Mouse (Mus musculus): Measurements from ENCODE around the gene Lyl1. TPM values are rescaled to one million over a fixed set of nuclear protein-coding genes. Genes with fewer than 3 reads are reported as not detected.

Lyl1 gene
- polyA plus RNA-seq, 1 experiment from 2014 or later = 3.6 TPM

DNA sequence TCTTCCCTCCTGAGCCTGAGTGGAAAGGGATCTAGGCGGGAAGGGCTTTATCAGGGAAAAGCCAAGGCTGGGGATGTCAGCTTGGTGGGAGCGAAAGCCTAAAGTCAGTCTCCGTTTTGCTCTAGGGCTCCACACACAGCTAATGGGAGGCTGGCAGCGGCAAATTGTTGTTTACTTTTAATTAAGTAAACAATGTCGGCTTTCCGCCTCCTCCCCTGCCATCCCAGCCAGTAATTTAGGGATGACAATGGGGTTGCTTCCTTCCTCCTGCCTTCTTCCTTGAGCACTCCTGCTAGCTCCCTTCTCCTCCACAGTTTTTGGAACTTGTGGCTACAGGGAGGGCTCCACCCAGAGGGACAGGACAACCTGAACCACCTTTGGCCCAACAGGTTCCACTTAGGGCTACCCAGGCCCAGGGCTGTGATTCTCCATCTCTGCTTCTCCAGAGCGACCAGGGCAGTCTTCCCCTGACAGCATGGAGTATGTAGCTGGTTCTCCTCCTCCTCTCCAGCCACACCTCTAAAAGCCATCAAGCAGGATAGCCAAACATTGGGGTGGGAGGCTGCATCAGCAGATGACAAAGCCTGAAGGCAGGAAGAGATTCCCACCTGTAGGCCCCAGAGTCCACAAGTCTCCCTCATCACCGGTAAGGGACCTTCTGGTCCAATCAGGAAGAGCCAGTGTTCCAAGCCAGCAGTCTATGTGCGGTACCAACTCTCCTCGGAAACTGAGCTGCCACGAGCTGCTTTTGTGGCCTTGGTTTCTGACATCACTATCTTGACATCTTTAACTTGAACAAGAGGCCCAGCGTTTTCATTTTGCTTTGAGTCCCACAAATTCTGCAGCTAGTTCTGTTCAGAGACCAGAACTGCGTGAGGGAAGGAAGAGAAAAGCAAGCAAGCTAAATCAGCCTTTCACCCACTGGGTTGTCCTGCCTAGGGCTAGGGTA lies 39.9 kb downstream of the Lyl1 start:
- H3K36me3 ChIP-seq = no peaks in the 10 kb centered on the region
- no peak for ATAC-seq (ENCODE audit: low read depth)
- H3K4me1 ChIP-seq (replicated peaks) = peaks cover 99% of the 10 kb centered on the region
- no peak overlapping the region for H3K4me3 ChIP-seq
- H3K9ac ChIP-seq = peak overlapping the region; percentile 49; the same call in 1 of the 2 replicates
- 30% methylated on average over 13 of the region's 13 CpGs for WGBS
- no peak overlapping the region for H3K4me2 ChIP-seq
- H3K27ac ChIP-seq (replicated peaks) = peak overlapping the region; percentile 83
- H3K27me3 ChIP-seq = peaks cover 99% of the 10 kb centered on the region
- H3K9me3 ChIP-seq = no peaks in the 10 kb centered on the region

DNA sequence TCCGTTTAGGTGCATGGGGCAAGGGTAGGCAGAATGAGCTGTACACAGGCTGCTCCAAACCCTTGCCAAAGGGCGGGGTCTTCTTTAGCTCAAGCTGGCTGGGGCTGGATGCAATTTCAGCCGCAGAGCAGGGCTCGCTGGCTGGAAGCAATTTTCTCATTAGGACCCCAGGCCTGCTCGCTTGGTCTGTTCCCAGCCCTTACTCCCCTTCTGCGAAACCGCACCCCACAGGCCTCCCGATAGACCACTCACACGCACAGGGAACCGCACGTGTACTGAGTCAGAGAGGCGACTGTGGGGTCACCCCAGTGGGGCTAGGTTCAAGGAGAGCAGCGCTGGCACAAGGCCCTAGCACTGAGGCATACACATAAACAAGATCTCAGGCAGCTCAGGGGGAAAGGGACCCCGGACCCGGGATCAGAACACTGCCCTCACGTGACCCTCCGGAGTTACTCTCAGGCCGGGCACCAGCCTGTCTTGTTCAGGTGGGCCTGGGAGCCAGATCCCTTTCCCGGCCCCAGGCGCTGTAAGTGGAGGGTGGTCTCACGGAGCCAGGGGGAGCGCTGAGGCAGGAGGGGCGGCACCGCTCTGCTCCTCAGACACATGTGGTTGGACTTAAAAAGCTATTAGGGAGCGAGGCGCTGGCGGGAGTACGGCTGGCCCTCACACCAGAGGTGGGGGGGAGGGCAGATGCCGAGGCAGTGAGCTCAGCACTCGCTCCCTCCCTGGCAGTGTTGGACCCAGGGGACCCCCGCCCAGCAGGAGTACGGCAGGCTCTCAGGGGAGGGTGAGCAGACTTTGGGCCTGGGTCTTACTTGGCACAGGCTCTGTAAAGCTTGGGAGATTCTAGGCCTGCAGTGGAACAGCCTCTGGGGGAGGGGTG lies 41.2 kb downstream of the Lyl1 start:
- Histone ChIP-seq H3K4me2 (peak overlapping the region; percentile 37), H3K4me3 (no peak overlapping the region), H3K9me3 (no peaks in the 10 kb centered on the region), H3K36me3 (no peaks in the 10 kb centered on the region), H3K4me1 (replicated peaks) (peaks cover 100% of the 10 kb centered on the region), H3K9ac (peak overlapping the region; percentile 49), H3K27ac (replicated peaks) (peak overlapping the region; percentile 83), H3K27me3 (peaks cover 99% of the 10 kb centered on the region)
- WGBS = 2% methylated on average over 32 of the region's 32 CpGs
- ATAC-seq (ENCODE audit: low read depth) = peak; percentile 51

DNA sequence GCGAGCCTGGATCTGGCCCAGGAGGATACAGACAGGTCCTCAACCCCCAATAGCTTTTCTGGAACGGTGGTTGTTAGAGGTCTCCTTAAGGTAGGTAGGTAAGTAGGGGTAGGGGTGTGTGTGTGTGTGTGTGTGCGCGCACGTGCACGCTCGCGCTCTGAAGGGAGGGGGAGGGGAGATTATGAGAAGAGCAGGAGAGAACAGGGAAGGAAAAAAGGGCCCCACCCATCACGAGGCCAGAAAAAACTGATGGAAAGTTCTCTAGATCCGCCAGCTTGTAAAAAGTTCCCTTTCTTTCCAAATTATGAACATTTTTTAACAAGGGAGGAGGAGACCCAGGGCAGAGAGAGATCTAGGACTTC lies 41.8 kb downstream of the Lyl1 start:
- Histone ChIP-seq H3K4me3 (no peak overlapping the region), H3K4me1 (replicated peaks) (peaks cover 98% of the 10 kb centered on the region), H3K27me3 (peaks cover 98% of the 10 kb centered on the region), H3K27ac (replicated peaks) (peak overlapping the region; percentile 83), H3K9ac (peak overlapping the region; percentile 49), H3K4me2 (peak overlapping the region; percentile 37), H3K9me3 (no peaks in the 10 kb centered on the region), H3K36me3 (no peaks in the 10 kb centered on the region)
- no peak; the same call in 1 of the 2 replicates for ATAC-seq (ENCODE audit: low read depth)
- 9% methylated on average over 10 of the region's 10 CpGs for WGBS

DNA sequence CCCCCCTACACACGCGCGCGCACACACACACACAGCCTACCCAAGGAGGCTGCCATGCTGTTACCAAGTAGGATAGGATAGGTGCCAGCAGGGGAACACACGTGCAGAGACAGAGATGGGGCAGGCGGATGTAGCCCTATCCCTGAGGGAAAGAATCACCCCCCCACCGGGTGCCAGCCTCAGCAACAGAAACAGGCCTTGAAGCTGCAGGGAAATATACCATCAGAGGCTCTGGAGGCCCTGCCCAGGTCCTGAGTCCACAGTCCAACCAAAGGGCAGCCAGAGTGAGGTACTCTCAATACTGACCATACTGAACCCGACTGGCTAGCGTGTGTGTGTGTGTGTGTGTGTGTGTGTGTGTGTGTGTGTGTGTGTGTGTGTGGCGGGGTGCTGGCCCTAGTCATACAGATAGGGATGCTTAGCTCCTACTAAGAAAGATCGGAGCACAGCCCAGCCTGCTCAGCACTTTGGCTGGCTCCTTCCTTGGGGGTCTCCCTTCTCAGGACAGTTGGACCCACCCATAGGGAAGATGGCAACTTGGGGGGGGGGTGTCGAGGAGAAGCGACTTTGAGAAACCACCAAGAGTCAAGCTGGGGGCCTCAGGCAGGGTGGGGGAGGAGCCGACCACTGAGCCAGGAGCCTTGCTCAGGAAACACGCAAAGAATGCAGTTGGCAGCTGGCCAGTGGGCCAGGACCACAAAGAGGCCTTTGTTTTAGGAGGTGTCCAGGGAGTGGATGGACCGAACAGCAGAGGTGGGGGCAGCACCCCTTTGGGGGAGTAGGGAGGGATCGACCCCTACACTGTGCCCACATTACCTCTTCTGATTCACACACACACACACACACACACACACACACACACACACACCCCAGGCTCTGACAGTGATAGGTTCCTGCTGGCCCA lies 42.5 kb downstream of the Lyl1 start:
- no peaks in the 10 kb centered on the region for H3K36me3 ChIP-seq
- peaks cover 91% of the 10 kb centered on the region for H3K4me1 ChIP-seq (replicated peaks)
- peak overlapping the region; percentile 83 for H3K27ac ChIP-seq (replicated peaks)
- no peaks in the 10 kb centered on the region for H3K9me3 ChIP-seq
- peak overlapping the region; percentile 26 for H3K4me2 ChIP-seq
- H3K4me3 ChIP-seq = no peak overlapping the region
- peak overlapping the region; percentile 34; the same call in 1 of the 2 replicates for H3K9ac ChIP-seq
- 7% methylated on average over 16 of the region's 17 CpGs for WGBS
- ATAC-seq (ENCODE audit: low read depth) = peak; percentile 67
- H3K27me3 ChIP-seq = peaks cover 98% of the 10 kb centered on the region

DNA sequence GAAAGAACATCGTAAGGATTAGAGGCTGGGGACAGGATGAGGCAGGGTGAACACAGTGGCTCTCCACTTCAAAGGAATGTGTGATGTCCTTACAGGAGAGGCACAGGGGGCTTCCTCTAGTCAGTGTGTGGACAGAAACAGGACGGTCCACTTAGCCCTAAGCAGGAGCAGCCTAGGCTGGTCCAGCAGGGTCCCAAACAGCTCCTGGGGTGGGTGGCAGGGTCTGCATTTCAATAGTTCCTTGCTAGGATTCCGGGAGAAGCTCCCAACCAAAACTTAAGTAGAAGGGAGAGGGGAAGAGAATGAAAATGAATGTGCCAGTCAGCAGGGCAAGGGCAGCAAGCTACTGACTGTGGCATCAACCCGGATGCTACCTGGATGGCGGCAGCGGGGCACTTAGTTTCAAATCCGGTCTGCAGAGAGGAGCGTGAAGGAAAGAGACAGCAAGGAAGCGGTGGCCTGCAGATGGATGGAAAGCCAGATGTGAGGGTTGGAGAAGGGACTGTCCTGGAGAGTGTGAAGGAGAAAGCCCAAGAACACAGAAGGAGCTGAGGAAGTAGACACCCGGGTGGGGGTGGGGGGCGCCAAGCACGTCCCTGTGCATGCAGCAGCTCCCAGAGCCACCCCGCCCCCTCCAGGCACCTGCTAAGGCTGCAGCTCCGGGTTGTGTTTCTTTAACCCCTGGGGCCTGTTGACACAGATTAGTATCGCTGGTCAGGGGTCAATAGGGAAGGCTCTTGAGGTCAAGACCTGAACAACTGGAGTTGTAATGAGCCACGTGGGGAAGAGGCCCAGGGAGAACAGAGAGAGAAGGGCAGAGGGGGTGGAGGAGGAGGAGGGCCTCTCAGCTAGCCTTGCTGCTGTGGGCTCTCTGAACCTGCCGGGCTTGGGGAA lies 44.0 kb downstream of the Lyl1 start:
- ATAC-seq (ENCODE audit: low read depth) = no peak
- Histone ChIP-seq H3K4me3 (no peak overlapping the region), H3K9ac (peak overlapping the region; percentile 45), H3K27ac (replicated peaks) (peak overlapping the region; percentile 83), H3K4me2 (peak overlapping the region; percentile 9; the same call in 1 of the 2 replicates), H3K36me3 (no peaks in the 10 kb centered on the region), H3K27me3 (peaks cover 98% of the 10 kb centered on the region), H3K9me3 (no peaks in the 10 kb centered on the region), H3K4me1 (replicated peaks) (peaks cover 84% of the 10 kb centered on the region)
- WGBS = 3% methylated on average over 17 of the region's 17 CpGs

DNA sequence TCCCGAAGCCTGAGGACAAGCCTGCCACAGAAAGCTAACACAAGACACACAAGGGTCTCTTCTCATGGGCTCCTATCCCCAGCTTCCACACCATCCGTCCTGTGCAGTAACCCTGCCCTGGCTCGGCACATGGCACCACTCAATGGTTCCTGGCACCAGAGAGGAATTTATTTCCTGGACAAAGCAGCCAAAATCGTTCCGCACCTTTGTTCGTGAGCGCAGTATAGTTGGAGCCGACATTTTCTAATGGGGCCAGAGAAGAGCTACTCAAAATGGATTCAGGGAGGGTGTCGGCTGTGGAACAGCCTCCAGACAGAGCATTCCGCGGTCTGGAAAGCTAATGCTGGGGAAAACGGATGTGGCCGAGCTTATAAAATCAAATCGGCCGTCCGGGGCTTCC lies 48.3 kb downstream of the Lyl1 start:
- ATAC-seq (ENCODE audit: low read depth) = no peak
- H3K36me3 ChIP-seq = 0 out of 2 replicates have a peak, but pooled peaks cover 3% of the 10 kb centered on the region
- peaks cover 98% of the 10 kb centered on the region for H3K27me3 ChIP-seq
- H3K27ac ChIP-seq (replicated peaks) = peak overlapping the region; percentile 65
- H3K9ac ChIP-seq = peak overlapping the region; percentile 34; the same call in 1 of the 2 replicates
- H3K4me2 ChIP-seq = no peak overlapping the region
- 70% methylated on average over 16 of the region's 16 CpGs for WGBS
- H3K4me1 ChIP-seq (replicated peaks) = peaks cover 76% of the 10 kb centered on the region
- H3K4me3 ChIP-seq = no peak overlapping the region
- H3K9me3 ChIP-seq = no peaks in the 10 kb centered on the region

DNA sequence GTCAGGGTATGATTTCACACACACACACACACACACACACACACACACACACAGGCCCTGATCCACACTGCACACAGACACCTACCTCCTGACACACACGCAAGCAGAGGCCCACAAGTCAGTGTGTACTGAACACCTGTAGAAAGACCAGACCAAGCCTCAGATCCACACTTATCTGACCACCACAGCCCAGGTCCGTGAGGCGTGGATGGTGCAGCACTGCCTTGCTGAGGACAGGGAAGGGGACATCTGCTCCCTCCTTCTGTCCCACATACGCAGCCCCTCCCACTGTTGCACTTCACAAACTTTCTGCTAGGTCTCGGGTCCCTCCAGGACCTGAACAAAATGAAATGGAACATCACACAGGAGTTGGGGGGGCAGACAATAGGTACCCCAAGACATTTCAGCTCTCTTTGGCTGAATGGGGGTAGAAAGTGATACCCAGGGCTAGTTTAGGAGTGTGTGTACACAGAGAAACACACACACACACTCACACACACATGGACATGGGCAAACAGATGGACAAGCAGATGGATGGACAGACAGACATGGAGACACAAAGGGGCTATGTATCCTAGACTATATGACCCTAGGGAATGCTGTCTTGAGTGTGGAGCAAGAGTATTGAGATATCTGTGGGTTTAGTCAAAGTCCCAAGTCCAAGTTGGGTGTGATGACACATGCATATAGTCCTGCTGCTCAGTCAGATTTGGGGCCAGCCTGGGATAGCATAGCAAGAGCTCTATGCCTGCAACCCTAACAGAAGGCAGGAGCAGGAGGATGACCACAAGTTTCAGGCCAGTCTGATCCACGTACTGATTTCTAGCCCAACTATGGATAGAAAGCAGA lies 51.7 kb downstream of the Lyl1 start:
- Histone ChIP-seq H3K4me3 (no peak overlapping the region), H3K36me3 (peaks cover 7% of the 10 kb centered on the region), H3K9me3 (no peaks in the 10 kb centered on the region), H3K27me3 (peaks cover 91% of the 10 kb centered on the region), H3K9ac (no peak overlapping the region), H3K4me2 (no peak overlapping the region), H3K4me1 (replicated peaks) (peaks cover 51% of the 10 kb centered on the region), H3K27ac (replicated peaks) (no peak overlapping the region)
- 72% methylated on average over 6 of the region's 6 CpGs for WGBS
- no peak for ATAC-seq (ENCODE audit: low read depth)

Other genes with a start within 250 kb of the Lyl1 start
- 32.5 and 37.7 TPM in 2 replicates for gene Ier2, start 38.6 kb upstream of the Lyl1 start, polyA plus RNA-seq (2015; fragmentation: Nextera tagmentation; extraction: Ambion mirVana)
- gene Trmt1, start 15.2 kb upstream of the Lyl1 start, polyA plus RNA-seq (2015; fragmentation: Nextera tagmentation; extraction: Ambion mirVana) = 53.6 and 55.5 TPM in 2 replicates
- 14.1 and 15.1 TPM in 2 replicates for gene Nacc1, start 13.6 kb upstream of the Lyl1 start, polyA plus RNA-seq (2015; fragmentation: Nextera tagmentation; extraction: Ambion mirVana)
- gene G430095P16Rik, start 21.6 kb downstream of the Lyl1 start, polyA plus RNA-seq (2015; fragmentation: Nextera tagmentation; extraction: Ambion mirVana) = 1.4 and 2.2 TPM in 2 replicates
- 28.7 and 34.4 TPM in 2 replicates for gene Nfix, start 98.9 kb downstream of the Lyl1 start, polyA plus RNA-seq (2015; fragmentation: Nextera tagmentation; extraction: Ambion mirVana)
- 12.3 and 12.8 TPM in 2 replicates for gene Dand5, start 121.4 kb downstream of the Lyl1 start, polyA plus RNA-seq (2015; fragmentation: Nextera tagmentation; extraction: Ambion mirVana)
- gene Gadd45gip1, start 130.1 kb downstream of the Lyl1 start, polyA plus RNA-seq (2015; fragmentation: Nextera tagmentation; extraction: Ambion mirVana) = 35.1 and 39.8 TPM in 2 replicates
- gene Rad23a, start 139.2 kb downstream of the Lyl1 start, polyA plus RNA-seq (2015; fragmentation: Nextera tagmentation; extraction: Ambion mirVana) = 69.9 and 74.2 TPM in 2 replicates
- gene Calr, start 145.5 kb downstream of the Lyl1 start, polyA plus RNA-seq (2015; fragmentation: Nextera tagmentation; extraction: Ambion mirVana) = 766 and 971 TPM in 2 replicates
- 102 and 104 TPM in 2 replicates for gene Farsa, start 155.5 kb downstream of the Lyl1 start, polyA plus RNA-seq (2015; fragmentation: Nextera tagmentation; extraction: Ambion mirVana)
- gene Syce2, start 170.7 kb downstream of the Lyl1 start, polyA plus RNA-seq (2015; fragmentation: Nextera tagmentation; extraction: Ambion mirVana) = 16.4 and 16.6 TPM in 2 replicates
- gene Gcdh, start 192.5 kb downstream of the Lyl1 start, polyA plus RNA-seq (2015; fragmentation: Nextera tagmentation; extraction: Ambion mirVana) = 37.2 and 37.3 TPM in 2 replicates
- 0.90 and 0.91 TPM in 2 replicates for gene Klf1, start 200.5 kb downstream of the Lyl1 start, polyA plus RNA-seq (2015; fragmentation: Nextera tagmentation; extraction: Ambion mirVana)
- 4.5 and 8.8 TPM in 2 replicates for gene Dnase2a, start 207.1 kb downstream of the Lyl1 start, polyA plus RNA-seq (2015; fragmentation: Nextera tagmentation; extraction: Ambion mirVana)
- gene Mast1, start 235.9 kb downstream of the Lyl1 start, polyA plus RNA-seq (2015; fragmentation: Nextera tagmentation; extraction: Ambion mirVana) = 62.7 and 70.3 TPM in 2 replicates
- gene Rtbdn, start 245.5 kb downstream of the Lyl1 start, polyA plus RNA-seq (2015; fragmentation: Nextera tagmentation; extraction: Ambion mirVana) = 1.4 and 1.6 TPM in 2 replicates